Mouse (Mus musculus) ZHBTc4 (cell line): ENCODE data around the gene Brat1.

ENCODE experiments used
- DNase-seq: peaks from one replicate; pipeline ENCODE4 v3.0.0-alpha.2; 2011; ENCODE audit warnings: low read depth, low spot score

The Brat1 gene

GRCm38 (mm10) chr5:140701661-140702060, 3.1 kb upstream of the Brat1 start:
- peak; percentile 65 for DNase-seq

- DNase-seq: peak; percentile 97
Observed at GRCm38 (mm10) chr5:140702103-140702513, 2.7 kb upstream of the Brat1 start, which contains the start of gene Iqce. Gene Iqce (minus strand): TSS chr5:140702378.

- peak; percentile 29 for DNase-seq
Observed at GRCm38 (mm10) chr5:140702618-140703175, 2.1 kb upstream of the Brat1 start.

GRCm38 (mm10) chr5:140703480-140704377, 1.1 kb upstream of the Brat1 start:
- DNase-seq: no peak

GRCm38 (mm10) chr5:140705501-140706171, 825 bp downstream of the Brat1 start:
- no peak for DNase-seq

GRCm38 (mm10) chr5:140710315-140710714, 5.5 kb downstream of the Brat1 start:
- no peak for DNase-seq

GRCm38 (mm10) chr5:140711040-140711439, 6.2 kb downstream of the Brat1 start:
- peak; percentile 27 for DNase-seq

- no peak for DNase-seq
Observed at GRCm38 (mm10) chr5:140720773-140721172, 16.0 kb downstream of the Brat1 start.

GRCm38 (mm10) chr5:140722121-140722520, 17.3 kb downstream of the Brat1 start:
- DNase-seq: no peak

GRCm38 (mm10) chr5:140723822-140724221, 19.0 kb downstream of the Brat1 start, which contains the start of gene Amz1:
Gene Amz1 (plus strand): TSS chr5:140724127.
- DNase-seq: no peak

GRCm38 (mm10) chr5:140726062-140726839, 21.4 kb downstream of the Brat1 start:
- no peak for DNase-seq

GRCm38 (mm10) chr5:140726946-140727740, 22.3 kb downstream of the Brat1 start:
- no peak for DNase-seq

GRCm38 (mm10) chr5:140731040-140731797, 26.4 kb downstream of the Brat1 start:
- no peak for DNase-seq

GRCm38 (mm10) chr5:140732195-140732594, 27.4 kb downstream of the Brat1 start:
- peak; percentile 79 for DNase-seq

- DNase-seq: no peak
Observed at GRCm38 (mm10) chr5:140733336-140733735, 28.5 kb downstream of the Brat1 start.

GRCm38 (mm10) chr5:140735297-140735696, 30.5 kb downstream of the Brat1 start:
- DNase-seq: peak; percentile 82

- peak; percentile 29 for DNase-seq
Observed at GRCm38 (mm10) chr5:140736166-140736565, 31.4 kb downstream of the Brat1 start.

- peak; percentile 50 for DNase-seq
Observed at GRCm38 (mm10) chr5:140739813-140740212, 35.0 kb downstream of the Brat1 start.

- DNase-seq: no peak
Observed at GRCm38 (mm10) chr5:140741040-140741439, 36.2 kb downstream of the Brat1 start.

- peak; percentile 54 for DNase-seq
Observed at GRCm38 (mm10) chr5:140741877-140742276, 37.1 kb downstream of the Brat1 start.
